Mouse (Mus musculus) embryonic facial prominence, embryonic 10.5 days (tissue): ENCODE data around the gene Zfp326. TPM values are rescaled to one million over a fixed set of nuclear protein-coding genes. Genes with fewer than 3 reads are reported as not detected.

Experiments used
- DNase-seq: peaks from one replicate; pipeline ENCODE4 v3.0.0-alpha.2; 2017; ENCODE audit warnings: low spot score
- H3K27ac ChIP-seq: fragments of 300-500 bp; sonication (generic); replicated peaks from 2 replicates; pipeline ENCODE4 v1.5.1; 2016; ENCODE audit warnings: mild to moderate bottlenecking
- H3K27me3 ChIP-seq: fragments of 300-500 bp; sonication (generic); replicated peaks from 2 replicates; pipeline ENCODE4 v1.6.1; 2016; ENCODE audit warnings: low read depth, mild to moderate bottlenecking; ENCODE audit not compliant: poor library complexity, severe bottlenecking
- H3K36me3 ChIP-seq: fragments of 300-500 bp; sonication (generic); replicated peaks from 2 replicates; pipeline ENCODE4 v1.6.1; 2016; ENCODE audit warnings: mild to moderate bottlenecking, moderate library complexity
- H3K4me1 ChIP-seq: fragments of 300-500 bp; sonication (generic); 2 replicates; pipeline ENCODE4 v1.6.1; 2016
- H3K4me3 ChIP-seq: fragments of 300-500 bp; sonication (generic); 2 replicates; pipeline ENCODE4 v1.5.1; 2016; ENCODE audit warnings: mild to moderate bottlenecking, moderate library complexity
- H3K9me3 ChIP-seq: fragments of 300-500 bp; sonication (generic); 2 replicates; pipeline ENCODE4 v1.6.1; 2016; ENCODE audit warnings: mild to moderate bottlenecking
- WGBS: fragments of 180-500 bp; shearing (Covaris S2); methylation state at CpG from one replicate; pipeline ENCODE4 v1.1.7; 2016; 5-methylcytosine and 5-hydroxymethylcytosine counted together
- polyA plus RNA-seq: library from polyadenylated mRNA; unstranded; fragments of >200 nt; fragmentation: Nextera tagmentation; extraction: Ambion mirVana; gene quantifications from 2 replicates; pipeline ENCODE4 v1.2.1, GENCODE M21; 2016

The Zfp326 gene
- polyA plus RNA-seq, 1 experiment from 2014 or later = 56.2 TPM

DNA sequence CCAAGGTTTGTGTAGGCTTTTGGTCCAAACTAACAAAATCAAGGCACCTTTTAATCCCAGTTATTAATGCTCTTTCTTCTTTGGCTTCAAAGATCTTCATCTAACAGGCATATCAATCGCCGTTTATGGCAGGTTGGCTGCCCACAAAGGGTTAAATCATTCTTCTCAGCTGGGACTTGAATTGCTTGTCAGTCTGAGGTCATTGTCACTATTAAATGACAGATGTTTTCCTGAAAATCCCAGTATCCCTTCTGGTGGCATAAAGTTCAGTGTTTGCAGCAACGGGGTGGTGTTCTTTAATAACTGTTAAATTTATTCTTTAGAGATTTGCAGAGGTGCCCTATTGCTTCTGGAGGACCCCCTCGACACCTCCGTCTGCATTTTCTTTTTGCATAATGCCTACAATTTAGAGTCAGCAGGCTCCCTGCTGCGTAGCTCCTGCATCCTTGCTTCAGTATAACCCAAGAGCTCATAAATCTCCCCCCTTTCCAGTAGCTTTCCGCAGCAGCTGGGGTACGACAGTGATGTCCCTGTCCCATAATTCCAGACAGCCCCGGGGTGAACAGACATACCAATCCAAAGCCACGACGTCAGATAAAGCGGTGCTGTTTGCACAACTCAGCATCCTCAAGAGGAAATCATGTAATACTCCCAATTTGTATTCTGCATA, 46.6 kb downstream of the Zfp326 start:
- Histone ChIP-seq H3K9me3 (no peaks in the 10 kb centered on the region; the same call in 1 of the 2 replicates), H3K4me3 (no peak overlapping the region), H3K27ac (no peak overlapping the region), H3K36me3 (peaks cover 41% of the 10 kb centered on the region), H3K4me1 (0 out of 2 replicates have a peak, but pooled peaks cover 5% of the 10 kb centered on the region), H3K27me3 (no peaks in the 10 kb centered on the region)
- 88% methylated on average over 12 of the region's 12 CpGs for WGBS
- DNase-seq = no peak

DNA sequence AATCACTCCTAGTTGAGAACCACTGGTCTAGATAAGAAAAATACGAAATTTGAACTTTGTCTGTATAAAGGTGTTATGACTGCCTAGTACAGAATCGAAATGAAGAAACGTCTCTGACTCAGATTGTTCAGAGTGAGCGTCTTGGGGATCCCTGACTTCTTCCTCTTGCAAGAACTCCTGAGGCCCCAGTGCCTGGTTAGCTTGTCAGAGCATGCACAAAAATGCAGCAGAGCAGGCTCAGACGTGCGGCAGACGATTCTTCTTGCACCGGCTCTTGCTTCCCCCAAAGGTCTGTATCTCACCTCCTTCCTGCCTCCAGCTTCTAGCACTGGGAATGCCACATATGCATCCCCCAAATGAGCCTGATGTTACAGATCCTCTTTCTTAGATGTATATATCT, 48.0 kb downstream of the Zfp326 start:
- no peak overlapping the region for H3K4me3 ChIP-seq
- 0 out of 2 replicates have a peak, but pooled peaks cover 5% of the 10 kb centered on the region for H3K4me1 ChIP-seq
- H3K36me3 ChIP-seq = peaks cover 28% of the 10 kb centered on the region
- no peaks in the 10 kb centered on the region for H3K9me3 ChIP-seq
- WGBS = 83% methylated on average over 8 of the region's 8 CpGs
- peak; percentile 46 for DNase-seq
- H3K27ac ChIP-seq = no peak overlapping the region
- no peaks in the 10 kb centered on the region for H3K27me3 ChIP-seq

GRCm38 (mm10) chr5:105925568-105926255, 49.3 kb downstream of the Zfp326 start:
- no peaks in the 10 kb centered on the region for H3K9me3 ChIP-seq
- H3K27ac ChIP-seq = no peak overlapping the region
- 70% methylated on average over 14 of the region's 14 CpGs for WGBS
- no peaks in the 10 kb centered on the region for H3K27me3 ChIP-seq
- H3K4me1 ChIP-seq = 0 out of 2 replicates have a peak, but pooled peaks cover 5% of the 10 kb centered on the region
- H3K4me3 ChIP-seq = no peak overlapping the region
- peak; percentile 33 for DNase-seq
- peaks cover 23% of the 10 kb centered on the region for H3K36me3 ChIP-seq

- Histone ChIP-seq H3K4me1 (no peaks in the 10 kb centered on the region), H3K4me3 (no peak overlapping the region), H3K9me3 (peaks cover 13% of the 10 kb centered on the region), H3K27ac (no peak overlapping the region), H3K36me3 (peaks cover 10% of the 10 kb centered on the region), H3K27me3 (no peaks in the 10 kb centered on the region)
- WGBS = 37% methylated on average over 3 of the region's 3 CpGs
- no peak for DNase-seq
These were observed 53.9 kb downstream of the Zfp326 start for GRCm38 (mm10) chr5:105930282-105930681.

GRCm38 (mm10) chr5:105932392-105932791, 56.0 kb downstream of the Zfp326 start:
- Histone ChIP-seq H3K4me3 (no peak overlapping the region), H3K9me3 (peaks cover 13% of the 10 kb centered on the region), H3K4me1 (0 out of 2 replicates have a peak, but pooled peaks cover 3% of the 10 kb centered on the region), H3K36me3 (peaks cover 10% of the 10 kb centered on the region), H3K27me3 (no peaks in the 10 kb centered on the region), H3K27ac (no peak overlapping the region)
- WGBS = 95% methylated on average over 1 of the region's 1 CpGs
- no peak for DNase-seq

DNA sequence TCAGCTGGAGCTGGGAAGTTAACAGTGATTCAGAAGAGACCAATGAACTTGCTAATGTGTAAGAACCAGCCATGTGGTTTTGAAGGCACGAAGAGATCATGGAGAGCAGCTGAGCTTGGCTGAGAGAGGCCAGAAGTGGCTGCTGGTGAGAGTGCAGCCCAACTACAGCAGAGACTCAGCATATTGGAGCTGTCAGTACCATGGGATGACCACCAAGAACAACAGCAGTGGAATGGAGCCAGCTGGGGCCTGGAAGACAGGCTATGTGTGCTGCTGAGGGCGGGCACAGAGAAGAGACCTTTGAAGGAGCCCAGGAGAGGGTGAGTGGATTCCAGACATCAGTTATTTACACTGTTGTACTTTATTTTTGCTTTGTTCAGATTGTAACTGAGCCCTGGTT, 65.6 kb downstream of the Zfp326 start:
- Histone ChIP-seq H3K9me3 (no peaks in the 10 kb centered on the region), H3K27me3 (no peaks in the 10 kb centered on the region), H3K4me1 (peaks cover 16% of the 10 kb centered on the region), H3K4me3 (no peak overlapping the region), H3K27ac (no peak overlapping the region), H3K36me3 (no peaks in the 10 kb centered on the region)
- no peak for DNase-seq
- WGBS = 90% methylated on average over 2 of the region's 2 CpGs

Other genes starting within 250 kb of the Zfp326 start
- gene Lrrc8d, start 176.6 kb upstream of the Zfp326 start, polyA plus RNA-seq = 22.2 TPM in 2 replicates